Mouse (Mus musculus): Measurements from ENCODE around the gene Zfp704.

Gene Zfp704

DNA sequence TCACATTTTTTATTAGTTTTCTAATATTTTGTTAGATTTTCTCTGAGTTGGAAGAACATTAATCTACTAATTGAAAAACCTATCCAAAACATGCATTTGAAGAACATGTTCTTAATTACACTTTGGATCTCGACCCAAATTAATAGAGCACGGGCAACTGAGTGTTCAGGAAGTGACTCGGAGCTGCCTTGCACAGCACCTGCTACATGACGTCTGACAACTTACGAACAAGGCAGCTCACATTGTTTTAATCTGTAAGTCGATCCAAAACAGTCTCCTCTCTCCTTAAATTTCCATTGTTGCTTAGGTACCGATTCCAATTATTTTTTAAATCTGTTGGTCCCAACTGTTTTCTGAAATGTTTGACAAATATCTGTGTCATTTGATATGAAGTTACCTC, 15.4 kb downstream of the Zfp704 start:
- DNase-seq: no peak

DNA sequence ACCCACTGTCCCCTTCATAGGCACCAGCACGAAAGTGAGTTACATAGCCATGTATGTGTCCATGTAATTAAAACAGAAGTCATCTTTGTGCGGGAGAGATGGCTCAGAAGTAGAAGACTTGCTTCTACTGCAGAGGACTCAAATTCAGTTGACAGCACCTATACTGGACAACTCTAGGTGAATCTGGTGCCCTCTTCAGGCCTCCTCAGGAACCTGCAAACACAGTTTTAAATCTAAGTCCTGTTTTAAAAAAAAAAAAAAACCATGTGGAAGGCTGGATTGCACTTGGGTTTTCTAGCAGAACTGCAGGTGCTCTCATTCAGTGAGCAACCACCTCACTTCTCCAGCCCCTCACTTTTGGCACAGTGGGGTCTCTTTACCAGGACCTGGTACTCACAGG, 16.1 kb downstream of the Zfp704 start:
- peak; percentile 49 to 69 for DNase-seq

DNA sequence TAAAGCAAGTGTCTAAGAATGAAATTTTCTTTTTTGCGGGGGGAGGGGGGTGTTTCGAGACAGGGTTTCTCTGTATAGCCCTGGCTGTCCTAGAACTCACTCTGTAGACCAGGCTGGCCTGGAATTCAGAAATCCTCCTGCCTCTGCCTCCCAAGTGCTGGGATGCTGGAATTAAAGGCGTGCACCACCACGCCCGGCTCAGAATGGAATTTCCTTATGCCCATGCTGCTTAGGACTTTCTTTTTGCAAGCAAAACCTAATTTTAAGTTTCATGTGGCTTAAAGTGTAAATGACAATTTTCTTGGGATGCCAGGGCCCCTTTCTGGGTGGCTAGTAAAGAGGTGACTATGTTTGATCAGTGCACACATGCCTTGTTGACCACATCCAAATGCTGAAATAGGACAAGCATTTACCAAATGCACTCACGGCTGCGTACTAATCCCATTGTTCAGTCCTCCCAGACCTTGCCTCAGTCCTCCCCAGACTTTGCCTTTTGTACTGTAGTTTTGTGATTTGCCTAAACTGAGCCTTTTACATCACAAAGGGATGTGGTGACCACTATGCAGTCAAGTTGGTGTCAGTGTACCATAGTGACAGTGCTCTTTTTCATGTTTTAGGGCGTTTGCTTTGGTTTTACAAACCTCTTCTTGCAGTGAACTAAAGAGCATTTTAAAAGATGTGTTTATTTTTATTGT, 18.3 kb downstream of the Zfp704 start:
- no peak for DNase-seq

DNA sequence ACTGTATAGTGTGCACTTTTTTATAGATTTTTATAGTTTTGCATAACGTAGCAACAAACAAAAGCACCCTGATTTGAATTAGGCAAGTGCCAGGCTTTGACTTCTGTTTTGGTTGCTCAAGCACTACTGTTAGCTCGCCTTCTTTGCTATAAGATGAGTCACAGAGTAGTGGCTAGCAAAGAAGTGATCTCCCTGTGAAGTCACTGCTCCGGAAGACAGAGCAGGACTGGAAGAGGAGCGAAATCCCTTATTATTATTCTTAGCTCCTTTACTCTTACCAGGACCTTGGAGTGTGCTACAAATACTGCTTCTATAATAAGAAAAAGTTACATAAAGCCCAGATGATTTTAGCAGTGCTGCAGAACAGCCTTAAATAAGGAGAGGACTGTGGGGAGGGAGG, 21.2 kb downstream of the Zfp704 start:
- no peak for DNase-seq

GRCm38 (mm10) chr3:9587304-9587703, 22.6 kb downstream of the Zfp704 start:
- no peak for DNase-seq

DNA sequence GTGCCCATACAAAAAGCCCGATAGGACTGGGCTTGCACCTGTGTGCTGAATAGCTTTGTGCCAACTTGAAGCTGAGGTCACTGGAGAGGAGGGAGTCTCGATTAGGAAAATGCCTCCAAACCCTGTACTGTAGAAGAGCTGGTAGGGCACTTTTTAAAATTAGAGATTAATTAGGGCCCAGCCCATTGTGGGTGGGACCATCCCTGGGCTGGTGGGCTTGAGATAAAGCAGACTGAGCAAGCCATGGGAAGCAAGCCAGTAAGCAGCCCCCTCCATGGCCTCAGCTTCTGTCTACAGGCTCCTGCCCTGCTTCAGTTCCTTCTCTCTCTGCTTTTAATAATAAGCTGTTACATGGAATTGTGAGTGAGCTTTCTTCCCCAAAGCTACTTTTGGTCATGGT, 26.4 kb downstream of the Zfp704 start:
- no peak for DNase-seq

DNA sequence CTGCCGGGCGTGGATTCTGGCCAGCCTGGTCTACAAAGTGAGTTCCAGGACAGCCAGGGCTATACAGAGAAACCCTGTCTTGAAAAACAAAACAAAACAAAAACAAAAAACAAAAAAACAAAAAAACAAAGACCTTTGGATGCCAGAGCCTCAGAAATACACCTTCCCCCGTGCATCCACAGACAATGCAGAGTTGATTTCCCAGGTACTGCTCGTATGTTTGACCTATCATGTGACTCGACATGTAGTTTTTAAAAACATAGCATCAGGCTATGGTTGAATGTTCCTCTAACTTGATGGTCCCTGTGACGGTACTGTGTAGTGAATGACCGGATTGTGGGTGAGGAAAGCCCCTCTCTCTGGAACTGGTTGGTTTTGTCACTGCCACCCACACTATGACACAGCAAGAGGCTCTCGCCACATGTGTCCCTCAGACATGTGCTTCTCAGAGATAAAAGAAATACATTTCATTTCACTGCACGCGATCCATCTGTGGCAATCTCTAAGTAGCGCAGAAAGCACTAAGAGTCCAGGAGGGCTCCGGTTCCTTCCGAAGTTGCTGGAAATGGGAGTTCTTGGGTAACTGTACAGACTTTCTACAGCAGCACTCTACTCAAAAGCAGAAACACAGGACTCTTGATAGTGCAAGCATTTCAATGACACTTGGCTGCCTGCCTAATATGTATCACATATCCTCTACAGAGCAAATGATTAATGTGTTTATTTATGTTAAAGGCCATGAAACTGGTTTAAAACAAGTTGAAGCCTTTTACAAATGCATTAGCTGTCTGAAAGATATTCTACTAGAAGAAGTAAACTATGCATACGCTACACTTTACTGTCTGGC, 28.7 kb downstream of the Zfp704 start:
- DNase-seq: no peak

DNA sequence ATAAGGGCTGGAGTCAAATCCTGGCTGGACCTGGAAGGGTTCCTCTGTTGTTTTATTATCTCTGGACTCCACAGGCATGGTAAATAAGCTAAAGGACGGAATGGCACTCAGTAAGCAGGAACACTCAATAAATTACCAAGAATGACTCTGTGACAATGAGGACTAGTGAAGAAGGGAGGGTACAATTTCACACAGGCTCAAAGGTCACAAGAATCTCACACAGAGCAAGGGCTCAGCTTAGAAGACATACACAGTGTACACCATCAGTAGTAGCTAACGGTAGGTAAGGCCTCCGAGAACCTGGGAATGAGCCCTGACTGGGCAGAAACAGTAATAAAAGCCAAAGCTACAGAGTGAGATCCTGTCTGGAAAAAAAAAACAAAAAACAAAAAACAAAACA, 29.8 kb downstream of the Zfp704 start:
- DNase-seq: peak in 1 of 2 experiments; percentile 29

- DNase-seq: no peak
Measured at GRCm38 (mm10) chr3:9579028-9579643, 30.7 kb downstream of the Zfp704 start.

GRCm38 (mm10) chr3:9576872-9577271, 33.0 kb downstream of the Zfp704 start:
- DNase-seq: peak; percentile 35 to 61

DNA sequence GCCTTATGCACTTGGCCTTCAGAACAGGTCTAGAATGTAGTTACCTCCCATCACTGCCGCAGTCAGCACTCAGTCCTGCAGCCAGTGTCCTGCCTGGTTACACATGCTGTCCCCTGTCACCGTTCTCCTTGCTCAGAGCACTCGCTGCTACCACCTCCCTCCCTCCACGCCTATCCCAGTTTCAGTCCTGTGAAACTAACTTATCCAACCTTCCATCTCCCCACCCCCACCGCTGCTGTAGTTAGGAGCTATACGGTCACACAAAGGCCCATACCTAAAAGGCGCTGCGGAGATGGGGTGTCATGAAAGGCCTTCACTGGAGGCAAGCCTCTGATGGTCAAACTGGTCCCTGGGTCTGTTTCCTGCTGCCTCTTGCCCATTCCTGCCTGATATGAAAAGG, 35.6 kb downstream of the Zfp704 start:
- DNase-seq: no peak

- peak; percentile 66 to 91 for DNase-seq
Measured at GRCm38 (mm10) chr3:9573581-9573980, 36.3 kb downstream of the Zfp704 start.

DNA sequence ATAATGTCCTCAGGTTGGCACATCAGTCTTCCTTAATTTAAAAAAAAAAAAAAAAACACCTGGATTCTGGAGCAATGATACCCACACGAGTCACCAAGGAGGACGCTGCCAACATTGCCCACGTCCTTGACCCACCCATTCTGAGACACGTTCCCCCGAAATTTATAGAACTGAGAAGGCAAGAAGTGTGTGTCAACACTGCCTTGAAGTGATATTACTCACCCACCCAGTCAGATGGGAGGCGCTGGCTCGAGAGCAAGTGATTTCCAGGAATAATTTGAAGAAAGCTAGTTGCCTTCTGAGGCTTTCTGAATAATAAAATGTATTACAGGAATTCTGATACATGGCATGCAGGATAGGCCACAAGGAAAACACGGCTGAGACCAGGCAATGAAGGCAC, 37.6 kb downstream of the Zfp704 start:
- no peak for DNase-seq

DNA sequence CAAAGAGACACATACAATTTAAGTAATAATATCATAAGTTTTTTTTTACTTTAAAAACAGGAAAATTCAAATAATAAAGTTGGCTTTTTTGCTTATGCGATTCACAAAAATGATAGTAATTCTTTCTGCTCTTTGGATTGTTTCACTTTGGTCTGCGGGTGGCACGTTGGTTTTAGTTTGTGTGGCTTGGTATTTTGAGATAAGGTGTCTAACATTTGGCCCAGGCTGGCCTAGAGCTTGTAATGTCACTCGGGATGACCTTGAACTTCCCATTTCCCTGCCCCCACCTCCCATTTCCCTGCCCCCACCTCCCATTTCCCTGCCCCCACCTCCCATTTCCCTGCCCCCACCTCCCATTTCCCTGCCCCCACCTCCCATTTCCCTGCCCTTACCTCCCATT, 39.1 kb downstream of the Zfp704 start:
- no peak for DNase-seq

DNA sequence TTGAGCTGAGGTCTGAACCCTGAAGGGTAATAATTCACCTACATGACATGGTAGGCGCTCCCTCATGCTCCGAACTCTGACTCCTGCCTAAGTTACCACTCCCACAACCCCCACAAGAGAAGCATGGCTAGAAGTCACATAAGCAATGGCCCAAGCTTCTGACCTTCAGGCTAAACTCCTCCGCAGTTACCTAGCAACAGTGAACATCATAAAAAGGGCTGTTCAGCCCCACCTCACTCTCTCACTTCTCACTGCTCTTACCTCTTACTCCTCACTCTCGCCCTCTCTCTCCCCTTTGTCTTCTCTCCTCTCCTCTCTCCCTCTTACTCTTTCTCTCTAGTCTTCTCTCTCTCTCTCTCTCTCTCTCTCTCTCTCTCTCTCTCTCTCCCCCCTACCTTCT, 40.2 kb downstream of the Zfp704 start:
- DNase-seq: peak in 1 of 2 experiments; percentile 25

DNA sequence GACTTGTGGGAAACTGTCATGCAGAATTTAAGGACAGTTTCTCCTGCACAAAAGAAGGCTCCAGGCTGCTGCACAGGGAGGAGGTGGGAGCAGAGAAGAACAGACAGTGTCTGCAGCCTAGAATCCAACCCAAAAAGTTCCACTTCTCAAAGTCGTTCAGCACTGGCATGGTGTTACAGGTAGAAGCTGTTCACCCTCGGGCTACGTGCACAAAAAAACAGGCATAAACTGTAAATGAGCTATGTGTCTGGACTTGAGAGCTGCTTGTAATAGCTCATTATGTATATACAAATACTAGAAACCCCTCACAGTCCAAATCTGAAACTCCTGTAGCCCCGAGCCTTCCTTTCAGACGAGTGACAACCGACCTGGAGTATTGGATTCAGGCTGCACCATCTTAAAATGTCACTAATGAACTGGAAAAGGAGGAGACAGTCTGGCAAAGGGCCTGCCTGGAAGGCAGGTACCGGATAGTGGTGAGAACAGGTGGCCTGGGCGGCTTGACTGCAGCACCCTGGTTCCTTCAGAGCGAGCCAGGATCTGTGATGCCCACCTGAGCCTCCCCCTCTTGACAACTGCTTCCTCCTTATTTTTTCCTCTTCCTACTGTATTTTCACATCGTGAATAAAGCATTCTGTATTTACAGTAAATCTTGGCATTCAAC, 41.2 kb downstream of the Zfp704 start:
- DNase-seq: no peak

DNA sequence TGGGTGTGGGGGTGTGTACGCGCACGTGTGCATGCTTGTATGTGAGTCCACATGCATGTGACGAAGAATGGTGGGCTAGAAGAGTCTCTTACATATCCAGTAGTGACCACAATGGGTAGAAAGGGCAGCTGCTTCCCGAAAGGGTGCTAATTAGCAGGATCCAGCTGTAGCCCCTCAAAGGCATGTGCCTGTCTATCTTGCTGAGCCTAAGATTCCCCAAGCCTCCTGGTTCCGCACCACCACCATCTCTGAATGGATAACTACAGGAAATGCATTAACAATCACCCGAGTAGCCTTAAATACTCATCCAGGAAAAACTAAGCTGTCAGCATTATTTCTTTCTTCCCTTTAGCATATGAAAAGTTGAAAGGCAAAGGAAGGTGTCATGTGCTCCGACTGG, 41.9 kb downstream of the Zfp704 start:
- DNase-seq: no peak

DNA sequence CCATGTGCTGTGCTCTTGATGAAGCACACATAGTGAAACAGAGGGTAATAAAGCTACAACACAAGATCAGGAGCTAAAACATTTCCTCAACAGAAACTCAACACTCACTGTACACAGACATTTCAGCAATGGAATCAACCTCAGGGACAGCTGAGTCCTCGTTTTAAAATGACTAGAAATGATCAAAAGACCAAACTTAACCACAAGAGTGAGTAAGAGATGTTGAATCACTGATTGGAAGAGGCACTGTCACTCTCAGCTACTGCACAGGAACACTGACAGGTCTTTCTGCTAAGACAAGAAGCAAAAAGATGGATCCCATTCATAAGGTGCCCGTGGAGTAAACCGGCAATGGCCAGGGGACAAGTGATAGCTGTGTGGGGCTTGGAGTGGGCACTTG, 43.1 kb downstream of the Zfp704 start:
- no peak for DNase-seq

GRCm38 (mm10) chr3:9563562-9563961, 46.3 kb downstream of the Zfp704 start:
- DNase-seq: no peak

DNA sequence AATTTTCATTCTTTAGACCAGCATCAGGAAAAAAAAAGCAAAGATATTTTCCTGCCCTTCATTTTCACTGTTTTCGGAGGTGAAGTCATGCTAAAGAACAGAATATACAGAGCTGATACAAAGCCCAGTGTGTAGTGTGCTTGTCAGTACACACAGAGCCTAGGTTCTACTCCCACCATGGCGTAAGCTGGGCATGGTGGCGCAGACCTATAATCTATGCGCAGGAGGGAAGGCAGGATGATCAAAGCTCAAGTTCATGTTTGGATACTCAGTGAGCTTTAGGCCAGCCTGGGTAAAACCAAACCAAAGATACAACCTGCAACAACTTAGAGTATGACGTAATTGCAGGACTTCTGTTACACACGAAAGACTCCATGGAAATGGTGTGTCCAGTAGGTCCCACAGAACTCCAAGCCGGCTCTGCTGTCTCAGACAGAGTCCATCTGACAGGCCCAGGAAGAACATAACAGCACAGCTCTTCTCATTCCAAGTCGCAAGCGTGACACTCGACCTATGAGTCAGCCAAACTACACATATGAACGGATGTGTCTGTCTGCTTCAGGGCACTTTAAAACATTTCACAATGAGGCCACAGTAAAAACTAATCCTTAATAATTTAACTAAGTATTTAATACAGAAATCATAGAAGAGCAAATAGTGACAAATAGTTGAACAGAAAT, 47.1 kb downstream of the Zfp704 start:
- DNase-seq: peak in 1 of 2 experiments; percentile 22

DNA sequence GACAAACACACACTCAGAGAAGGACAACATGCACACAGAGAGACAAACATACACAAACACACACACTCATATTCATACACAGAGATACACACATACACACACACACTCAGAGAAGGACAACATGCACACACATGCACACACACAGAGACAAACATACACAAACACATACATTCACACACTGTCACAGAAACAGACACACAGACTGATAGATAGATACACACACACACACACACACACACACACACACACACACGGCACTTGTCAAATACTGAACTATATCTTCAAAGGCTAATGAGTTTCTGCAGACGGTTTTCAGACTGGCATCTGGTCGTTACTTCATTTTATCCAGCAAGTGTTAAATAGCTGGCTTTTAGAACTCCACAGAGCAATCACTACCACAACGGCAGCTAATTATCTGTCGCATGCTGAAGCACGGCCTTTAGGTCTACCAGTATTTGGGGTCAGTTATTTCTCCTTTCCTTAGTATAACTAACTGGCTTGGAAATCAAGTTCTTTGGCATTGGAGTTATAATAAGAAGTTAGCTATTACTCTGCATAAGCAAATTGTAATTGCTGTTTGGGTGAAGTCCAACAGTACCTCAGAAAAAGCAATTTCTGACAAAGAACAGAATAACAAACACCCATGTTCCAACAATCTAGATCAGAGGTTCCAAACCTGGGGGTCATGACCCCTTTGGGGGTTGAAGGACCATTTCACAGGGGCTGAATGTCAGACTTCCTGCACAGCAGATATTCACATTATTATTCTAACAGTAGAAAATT, 51.9 kb downstream of the Zfp704 start:
- DNase-seq: peak; percentile 30 to 35

DNA sequence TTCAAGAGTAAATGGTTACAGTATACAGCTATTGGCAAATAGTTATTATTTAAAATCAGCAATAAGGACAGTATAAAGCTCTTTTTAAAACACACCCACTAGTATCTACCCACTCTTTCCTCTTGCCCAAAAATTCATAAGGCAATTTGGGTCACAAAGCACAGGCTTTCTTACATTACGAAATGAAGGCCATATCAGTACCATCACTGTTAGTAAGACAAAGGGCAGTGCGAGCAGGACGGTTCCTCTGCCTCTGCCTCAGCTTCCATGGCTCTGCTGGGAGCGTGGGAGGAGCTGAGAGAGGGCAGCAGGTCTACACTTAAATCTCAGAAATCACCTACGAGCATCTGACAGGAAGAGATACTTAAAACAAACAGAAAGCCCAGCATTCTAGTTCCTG, 53.7 kb downstream of the Zfp704 start:
- no peak for DNase-seq
